Mouse (Mus musculus) spleen, adult 2 months (tissue): ENCODE results near the gene Cisd3.

Experiments used
- CTCF ChIP-seq: fragments of 200-500 bp; IDR thresholded peaks from 2 replicates; pipeline ENCODE4 v1.5.1; 2011; ENCODE audit warnings: mild to moderate bottlenecking, inconsistent platforms; ENCODE audit not compliant: insufficient read depth, insufficient read length, insufficient replicate concordance; ENCODE audit errors: extremely low read depth
- POLR2A ChIP-seq: fragments of 200-500 bp; IDR thresholded peaks from 2 replicates; pipeline ENCODE4 v1.6.1; 2011; ENCODE audit warnings: low read depth, low read length, inconsistent platforms

GRCm38 (mm10) chr11:97686322-97686908 lies 789 bp downstream of the Cisd3 start:
- TF ChIP-seq POLR2A (no peak), CTCF (no peak)
